Mouse (Mus musculus): ENCODE measurements around the gene Olfr680-ps1. TPM values are rescaled to one million over a fixed set of nuclear protein-coding genes. Genes with fewer than 3 reads are reported as not detected.

Olfr680-ps1 gene
- polyA plus RNA-seq (2012; ENCODE audit: low replicate concordance) = not detected in 2 replicates

GRCm38 (mm10) chr7:105092717-105093116 is at the start of gene Olfr680-ps1:
Gene Olfr680-ps1 (minus strand): TSS chr7:105092817.

GRCm38 (mm10) chr7:105116536-105116935 is 23.9 kb upstream of the Olfr680-ps1 start, which contains the start of gene Olfr681:
Gene Olfr681 (plus strand): TSS chr7:105116836.

GRCm38 (mm10) chr7:105080905-105081304 is 11.7 kb downstream of the Olfr680-ps1 start, which contains the start of gene Olfr679:
Gene Olfr679 (plus strand): TSS chr7:105081205.

GRCm38 (mm10) chr7:105064175-105064574 is 28.4 kb downstream of the Olfr680-ps1 start, which contains the start of gene Olfr678:
Gene Olfr678 (plus strand): TSS chr7:105064475.

Other genes starting within 250 kb of the Olfr680-ps1 start
- gene Usp17la, start 235.8 kb downstream of the Olfr680-ps1 start, polyA plus RNA-seq (2012; ENCODE audit: low replicate concordance) = not detected in 2 replicates
- not detected in 2 replicates for gene Olfr665, start 214.8 kb downstream of the Olfr680-ps1 start, polyA plus RNA-seq (2012; ENCODE audit: low replicate concordance)
- gene Olfr666, start 196.9 kb downstream of the Olfr680-ps1 start, polyA plus RNA-seq (2012; ENCODE audit: low replicate concordance) = not detected in 2 replicates
- not detected in 2 replicates for gene Olfr667, start 171.3 kb downstream of the Olfr680-ps1 start, polyA plus RNA-seq (2012; ENCODE audit: low replicate concordance)
- gene Olfr668, start 164.8 kb downstream of the Olfr680-ps1 start, polyA plus RNA-seq (2012; ENCODE audit: low replicate concordance) = not detected in 2 replicates
- not detected in 2 replicates for gene Olfr669, start 158.6 kb downstream of the Olfr680-ps1 start, polyA plus RNA-seq (2012; ENCODE audit: low replicate concordance)
- not detected in 2 replicates for gene Olfr670, start 130.2 kb downstream of the Olfr680-ps1 start, polyA plus RNA-seq (2012; ENCODE audit: low replicate concordance)
- not detected in 2 replicates for gene Olfr671, start 113.7 kb downstream of the Olfr680-ps1 start, polyA plus RNA-seq (2012; ENCODE audit: low replicate concordance)
- not detected in 2 replicates for gene Olfr672, start 90.8 kb downstream of the Olfr680-ps1 start, polyA plus RNA-seq (2012; ENCODE audit: low replicate concordance)
- not detected in 2 replicates for gene Olfr675, start 64.4 kb downstream of the Olfr680-ps1 start, polyA plus RNA-seq (2012; ENCODE audit: low replicate concordance)
- not detected in 2 replicates for gene Olfr676, start 60.1 kb downstream of the Olfr680-ps1 start, polyA plus RNA-seq (2012; ENCODE audit: low replicate concordance)
- 0.07 TPM in 1 of 2 replicates, not detected in the other for gene Olfr677, start 41.4 kb downstream of the Olfr680-ps1 start, polyA plus RNA-seq (2012; ENCODE audit: low replicate concordance)
- gene Olfr678, start 28.3 kb downstream of the Olfr680-ps1 start, polyA plus RNA-seq (2012; ENCODE audit: low replicate concordance) = not detected in 2 replicates
- gene Olfr679, start 11.6 kb downstream of the Olfr680-ps1 start, polyA plus RNA-seq (2012; ENCODE audit: low replicate concordance) = 0.02 TPM in 1 of 2 replicates, not detected in the other
- gene Olfr681, start 24.0 kb upstream of the Olfr680-ps1 start, polyA plus RNA-seq (2012; ENCODE audit: low replicate concordance) = not detected in 2 replicates
- gene Olfr683, start 54.2 kb upstream of the Olfr680-ps1 start, polyA plus RNA-seq (2012; ENCODE audit: low replicate concordance) = not detected in 2 replicates
- gene Olfr684, start 70.8 kb upstream of the Olfr680-ps1 start, polyA plus RNA-seq (2012; ENCODE audit: low replicate concordance) = not detected in 2 replicates
- 0.21 TPM in 1 of 2 replicates, not detected in the other for gene Olfr685, start 93.2 kb upstream of the Olfr680-ps1 start, polyA plus RNA-seq (2012; ENCODE audit: low replicate concordance)
- gene Olfr686, start 114.7 kb upstream of the Olfr680-ps1 start, polyA plus RNA-seq (2012; ENCODE audit: low replicate concordance) = not detected in 2 replicates
- gene Olfr688, start 195.3 kb upstream of the Olfr680-ps1 start, polyA plus RNA-seq (2012; ENCODE audit: low replicate concordance) = not detected in 2 replicates
- not detected in 2 replicates for gene Olfr689, start 218.3 kb upstream of the Olfr680-ps1 start, polyA plus RNA-seq (2012; ENCODE audit: low replicate concordance)
- gene Olfr690, start 241.3 kb upstream of the Olfr680-ps1 start, polyA plus RNA-seq (2012; ENCODE audit: low replicate concordance) = not detected in 2 replicates
- gene Olfr691, start 249.5 kb upstream of the Olfr680-ps1 start, polyA plus RNA-seq (2012; ENCODE audit: low replicate concordance) = not detected in 2 replicates